Comparison of ENCODE assay signal across 15 mouse cellular contexts in genomic region chr8:92483055-92483765, GRCm38 (mm10).
A peak's percentile ranks its signal among the peaks of the same experiment; 100 is the strongest.
DNase-seq lines count a peak whose midpoint lies in the region; ATAC-seq lines count a peak whose summit lies in the region.
"Had no signal": no experiment of that assay in that cellular context is flagged by ENCODE, and none has a peak within 500 bp of the region (broad histone marks: within the 10 kb centered on the region; RNA-seq: fewer than 3 reads in every experiment).

No protein-coding gene starts in this region.

- no peak for ATAC-seq in hindbrain, embryonic 12.5 days (ENCODE audit: low FRiP score)
- ATAC-seq in megakaryocyte, adult 5-6 weeks (ENCODE audit: poor library complexity, severe bottlenecking) = peak; percentile 97
- no peak for ATAC-seq in forebrain, embryonic 15.5 days (replicated peaks)
- ATAC-seq: activated CD4-positive, CD25-positive, alpha-beta regulatory T cell, adult 4 months; CD4-positive, CD25-positive, alpha-beta regulatory T cell, adult 4 months had no signal

- H3K4me3 ChIP-seq in hindbrain, embryonic 10.5 days = no peak overlapping the region
- no peak overlapping the region for H3K4me3 ChIP-seq in hindbrain, embryonic 12.5 days
- H3K4me3 ChIP-seq in limb, embryonic 10.5 days = no peak overlapping the region
- no peak overlapping the region for H3K4me3 ChIP-seq in forebrain, embryonic 15.5 days
- H3K4me3 ChIP-seq: limb, embryonic 13.5 days; lung, embryonic 15.5 days had no signal

- 42% methylated on average over 8 of the region's 8 CpGs for WGBS in hindbrain, embryonic 10.5 days
- WGBS in hindbrain, embryonic 12.5 days = 49% methylated on average over 8 of the region's 8 CpGs
- WGBS in limb, embryonic 10.5 days = 41% methylated on average over 8 of the region's 8 CpGs
- 43% methylated on average over 8 of the region's 8 CpGs for WGBS in forebrain, embryonic 15.5 days

- H3K27me3 ChIP-seq in hindbrain, embryonic 10.5 days (ENCODE audit: insufficient read depth, poor library complexity, severe bottlenecking) = no peaks in the 10 kb centered on the region
- H3K27me3 ChIP-seq in hindbrain, embryonic 12.5 days = no peaks in the 10 kb centered on the region
- H3K27me3 ChIP-seq in limb, embryonic 10.5 days (ENCODE audit: low read depth, poor library complexity, severe bottlenecking) = peaks cover 8% of the 10 kb centered on the region; the same call in 1 of the 2 replicates
- no peaks in the 10 kb centered on the region for H3K27me3 ChIP-seq in forebrain, embryonic 15.5 days
- H3K27me3 ChIP-seq: lung, embryonic 15.5 days had no signal

- H3K4me2 ChIP-seq in hindbrain, embryonic 12.5 days (replicated peaks) = no peak overlapping the region
- H3K4me2 ChIP-seq in forebrain, embryonic 15.5 days (replicated peaks) = no peak overlapping the region
- H3K4me2 ChIP-seq: limb, embryonic 13.5 days; lung, embryonic 15.5 days had no signal

- H3K4me1 ChIP-seq in hindbrain, embryonic 10.5 days (replicated peaks) = peaks cover 23% of the 10 kb centered on the region
- peaks cover 10% of the 10 kb centered on the region; the same call in 1 of the 2 replicates for H3K4me1 ChIP-seq in hindbrain, embryonic 12.5 days
- H3K4me1 ChIP-seq in limb, embryonic 10.5 days = peaks cover 13% of the 10 kb centered on the region
- no peaks in the 10 kb centered on the region for H3K4me1 ChIP-seq in forebrain, embryonic 15.5 days
- H3K4me1 ChIP-seq: lung, embryonic 15.5 days had no signal

- peak overlapping the region; percentile 50; the same call in 1 of the 2 replicates for H3K27ac ChIP-seq in hindbrain, embryonic 10.5 days
- no peak overlapping the region for H3K27ac ChIP-seq in hindbrain, embryonic 12.5 days
- H3K27ac ChIP-seq in limb, embryonic 10.5 days = peak overlapping the region; percentile 50; the same call in 1 of the 2 replicates
- H3K27ac ChIP-seq in forebrain, embryonic 15.5 days (replicated peaks) = no peak overlapping the region
- H3K27ac ChIP-seq: limb, embryonic 13.5 days; lung, embryonic 15.5 days had no signal

- no peaks in the 10 kb centered on the region for H3K9me3 ChIP-seq in hindbrain, embryonic 10.5 days
- H3K9me3 ChIP-seq in hindbrain, embryonic 12.5 days (replicated peaks) = no peaks in the 10 kb centered on the region
- H3K9me3 ChIP-seq in limb, embryonic 10.5 days (replicated peaks) = no peaks in the 10 kb centered on the region
- H3K9me3 ChIP-seq in forebrain, embryonic 15.5 days = no peaks in the 10 kb centered on the region
- H3K9me3 ChIP-seq: limb, embryonic 13.5 days; lung, embryonic 15.5 days had no signal

- H3K9ac ChIP-seq in hindbrain, embryonic 12.5 days = no peak overlapping the region
- H3K9ac ChIP-seq in forebrain, embryonic 15.5 days (replicated peaks) = no peak overlapping the region
- H3K9ac ChIP-seq: limb, embryonic 13.5 days; lung, embryonic 15.5 days had no signal

- DNase-seq in hindbrain, embryonic 10.5 days (ENCODE audit: low spot score) = peak; percentile 19
- DNase-seq in embryo, embryonic 10 days (ENCODE audit: low spot score) = peak; percentile 46
- DNase-seq in limb, embryonic 10.5 days (ENCODE audit: low spot score) = peak; percentile 38
- no peak for DNase-seq in layer of hippocampus, postnatal 10 days (ENCODE audit: low spot score in 2 of 2)
- DNase-seq: cerebellum, adult 9-11 months; kidney, adult 8-10 months; layer of hippocampus, adult 9-11 months; right cerebral cortex, postnatal 14 days had no signal

- H3K36me3 ChIP-seq in hindbrain, embryonic 10.5 days = no peaks in the 10 kb centered on the region
- H3K36me3 ChIP-seq in hindbrain, embryonic 12.5 days = no peaks in the 10 kb centered on the region
- H3K36me3 ChIP-seq in limb, embryonic 10.5 days = no peaks in the 10 kb centered on the region
- H3K36me3 ChIP-seq in forebrain, embryonic 15.5 days = no peaks in the 10 kb centered on the region
- H3K36me3 ChIP-seq: limb, embryonic 13.5 days; lung, embryonic 15.5 days had no signal

Comparison
In these comparisons a context has a peak if more than half of its experiments do, and no peak if none do; other contexts are left out.
1. H3K27ac ChIP-seq: peak in hindbrain, embryonic 10.5 days (single experiment) and limb, embryonic 10.5 days (single experiment); none in hindbrain, embryonic 12.5 days (single experiment) and forebrain, embryonic 15.5 days (single experiment).
2. DNase-seq: peak in hindbrain, embryonic 10.5 days (single experiment), embryo, embryonic 10 days (single experiment) and limb, embryonic 10.5 days (single experiment); none in layer of hippocampus, postnatal 10 days (0 of 2).